Mouse (Mus musculus): Measurements from ENCODE around the gene Cap2.

DNA sequence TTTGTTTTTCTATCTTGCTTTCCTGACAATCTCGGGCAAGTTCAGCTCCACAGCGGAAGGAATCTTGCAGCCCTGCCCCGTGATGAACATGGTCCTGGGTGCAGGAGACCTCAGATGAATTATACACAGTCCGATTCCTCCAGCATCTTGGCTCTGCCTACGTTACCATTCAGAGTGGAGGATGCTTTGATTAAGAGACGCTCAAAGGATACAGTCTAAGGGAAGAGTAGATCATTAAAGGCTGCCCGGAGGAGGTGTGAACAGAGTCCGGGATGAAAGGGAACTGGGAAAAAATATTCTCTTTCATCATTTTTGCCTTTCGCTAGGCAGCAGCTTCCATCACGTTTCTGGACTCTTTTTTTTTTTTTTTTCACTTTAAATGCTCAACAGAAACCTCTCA, 27.4 kb downstream of the Cap2 start:
- TF ChIP-seq CTCF (IDR thresholded peaks at IDR 0.05; ENCODE audit: low read depth, low read length), result no peak
- TF ChIP-seq POLR2A (IDR thresholded peaks at IDR 0.05; ENCODE audit: borderline replicate concordance, low read depth, low read length), result no peak

Measured in bone marrow macrophage, adult 2 months (primary cell).